Mouse (Mus musculus): ENCODE results near the gene Zfp969. TPM values are rescaled to one million over a fixed set of nuclear protein-coding genes. Genes with fewer than 3 reads are reported as not detected.
"Not testable (repeated sequence)": the region's sequence is repeated elsewhere in the genome, so short reads cannot be mapped to it uniquely, and the experiment has no call there.

Gene Zfp969
- polyA plus RNA-seq (2015; fragmentation: Nextera tagmentation; extraction: Ambion mirVana) = 34.7 and 38.6 TPM in 2 replicates

GRCm38 (mm10) chr2:175703546-175703945 is at the start of gene Zfp969:
Gene Zfp969, minus strand, starts transcription at chr2:175703646.
- not testable (repeated sequence) for H3K4me2 ChIP-seq (replicated peaks; ENCODE audit: low read depth); H3K27me3 ChIP-seq (ENCODE audit: control insufficient read depth, insufficient read depth, low read length); H3K27ac ChIP-seq (replicated peaks); H3K9me3 ChIP-seq (ENCODE audit: control insufficient read depth, low read length); H3K9ac ChIP-seq (ENCODE audit: low read length); H3K4me3 ChIP-seq (ENCODE audit: low read depth, low read length); ATAC-seq (ENCODE audit: low FRiP score, low TSS enrichment); DNase-seq (ENCODE audit: low spot score); H3K36me3 ChIP-seq (ENCODE audit: control insufficient read depth, insufficient read depth, low read length); H3K4me1 ChIP-seq (replicated peaks; ENCODE audit: control insufficient read depth, insufficient read depth)
- no CpG with 5 or more reads among the region's 9 CpGs for WGBS

GRCm38 (mm10) chr2:175741237-175741636 is 37.8 kb upstream of the Zfp969 start, which contains the start of gene Gm2007:
Gene Gm2007, plus strand, starts transcription at chr2:175741537.
- not testable (repeated sequence) for H3K27me3 ChIP-seq (ENCODE audit: control insufficient read depth, insufficient read depth, low read length); H3K9ac ChIP-seq (ENCODE audit: low read length); ATAC-seq (ENCODE audit: low FRiP score, low TSS enrichment); H3K4me3 ChIP-seq (ENCODE audit: low read depth, low read length); H3K9me3 ChIP-seq (ENCODE audit: control insufficient read depth, low read length); H3K36me3 ChIP-seq (ENCODE audit: control insufficient read depth, insufficient read depth, low read length); H3K4me1 ChIP-seq (replicated peaks; ENCODE audit: control insufficient read depth, insufficient read depth); H3K4me2 ChIP-seq (replicated peaks; ENCODE audit: low read depth); H3K27ac ChIP-seq (replicated peaks); DNase-seq (ENCODE audit: low spot score)
- no CpG with 5 or more reads among the region's 2 CpGs for WGBS

- H3K9me3 ChIP-seq (ENCODE audit: control insufficient read depth, low read length); H3K9ac ChIP-seq (ENCODE audit: low read length); ATAC-seq (ENCODE audit: low FRiP score, low TSS enrichment); H3K4me3 ChIP-seq (ENCODE audit: low read depth, low read length); H3K36me3 ChIP-seq (ENCODE audit: control insufficient read depth, insufficient read depth, low read length); H3K27ac ChIP-seq (replicated peaks); H3K4me1 ChIP-seq (replicated peaks; ENCODE audit: control insufficient read depth, insufficient read depth); H3K4me2 ChIP-seq (replicated peaks; ENCODE audit: low read depth); DNase-seq (ENCODE audit: low spot score); H3K27me3 ChIP-seq (ENCODE audit: control insufficient read depth, insufficient read depth, low read length): not testable (repeated sequence)
- WGBS = no CpG with 5 or more reads among the region's 2 CpGs
These were observed 59.8 kb downstream of the Zfp969 start, which contains the start of gene Gm11007 for GRCm38 (mm10) chr2:175643678-175644077. Gene Gm11007, plus strand, starts transcription at chr2:175643978.

Other genes with a start within 250 kb of the Zfp969 start
- gene Zfp965, start 233.7 kb downstream of the Zfp969 start, polyA plus RNA-seq (2015; fragmentation: Nextera tagmentation; extraction: Ambion mirVana) = 5.6 and 5.7 TPM in 2 replicates
- not detected in 2 replicates for gene Gm11007, start 59.7 kb downstream of the Zfp969 start, polyA plus RNA-seq (2015; fragmentation: Nextera tagmentation; extraction: Ambion mirVana)
- gene Gm2007, start 37.9 kb upstream of the Zfp969 start, polyA plus RNA-seq (2015; fragmentation: Nextera tagmentation; extraction: Ambion mirVana) = not detected in 2 replicates
- gene Gm14288, start 97.4 kb upstream of the Zfp969 start, polyA plus RNA-seq (2015; fragmentation: Nextera tagmentation; extraction: Ambion mirVana) = 1.6 and 2.0 TPM in 2 replicates
- gene Gm6710, start 165.6 kb upstream of the Zfp969 start, polyA plus RNA-seq (2015; fragmentation: Nextera tagmentation; extraction: Ambion mirVana) = 14.6 and 16.2 TPM in 2 replicates
- 0.68 and 1.0 TPM in 2 replicates for gene Zfp966, start 227.5 kb upstream of the Zfp969 start, polyA plus RNA-seq (2015; fragmentation: Nextera tagmentation; extraction: Ambion mirVana)